Mouse (Mus musculus) embryo, embryonic 10 days (tissue): ENCODE measurements around the gene Klk1b5.
"Not testable (repeated sequence)": the region's sequence is repeated elsewhere in the genome, so short reads cannot be mapped to it uniquely, and the experiment has no call there.

Source experiments
- DNase-seq: peaks from one replicate; pipeline ENCODE4 v3.0.0-alpha.2; 2015; ENCODE audit warnings: low spot score

Klk1b5 gene

DNA sequence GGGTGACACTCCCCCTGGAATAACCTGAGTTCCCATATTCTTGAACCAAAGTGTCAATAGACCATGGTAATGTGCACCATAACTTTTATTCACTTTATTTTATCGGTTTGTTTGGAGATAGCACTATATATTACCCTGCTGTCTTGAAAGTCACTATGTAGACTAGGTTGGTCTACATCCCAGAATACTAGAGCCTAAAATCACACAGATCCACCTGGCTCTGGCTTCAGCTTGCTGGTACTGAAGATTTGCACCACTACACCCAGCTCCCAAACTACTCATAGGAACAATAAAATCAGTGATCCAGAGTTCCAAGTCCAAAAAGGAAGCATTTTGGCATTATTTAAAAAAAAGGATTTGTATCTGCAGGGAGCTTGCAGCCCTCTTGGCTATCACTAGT, at the start of gene Klk1b5:
Gene Klk1b5, plus strand, starts transcription at position 301 of the 400 bp plus-strand sequence.
- DNase-seq: no peak

DNA sequence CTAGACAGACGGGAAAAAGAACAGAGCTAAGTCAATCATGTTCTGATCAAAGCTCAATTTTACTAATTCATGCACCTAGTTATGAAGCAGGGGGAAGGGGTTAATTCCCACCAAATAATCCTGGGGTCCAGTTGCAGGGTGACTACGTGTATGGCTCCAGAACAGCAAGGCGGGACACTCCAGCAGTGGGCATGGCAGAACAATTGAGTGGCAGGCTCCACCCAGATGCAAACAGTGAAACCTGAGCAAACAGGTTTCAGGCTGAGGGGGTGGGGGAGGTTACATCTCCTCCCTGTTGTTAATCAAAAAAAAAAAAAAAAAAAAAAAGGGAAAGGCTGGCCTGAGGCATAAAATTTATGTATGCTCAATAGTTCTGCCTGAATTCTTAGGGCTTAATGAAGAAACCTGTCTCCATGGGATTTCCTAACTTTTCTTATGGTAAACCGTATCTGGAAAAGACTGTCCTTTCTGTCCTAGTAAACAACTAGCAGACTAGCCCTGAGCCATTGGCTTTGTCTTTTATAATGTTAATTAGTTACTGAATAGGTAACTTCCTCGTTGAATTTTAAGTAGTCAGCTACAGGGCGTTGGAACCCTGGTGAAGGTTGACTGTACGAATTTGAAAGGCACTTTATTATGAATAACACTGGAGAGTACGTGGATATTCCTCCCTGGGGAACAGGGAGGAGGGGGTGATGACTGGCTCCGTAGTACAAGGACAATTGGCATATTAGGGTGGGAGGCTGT, 36.3 kb upstream of the Klk1b5 start:
- DNase-seq: no peak

- not testable (repeated sequence) for DNase-seq
These were observed 29.2 kb upstream of the Klk1b5 start for GRCm38 (mm10) chr7:44186516-44186915.

GRCm38 (mm10) chr7:44187936-44188335, 27.8 kb upstream of the Klk1b5 start, which contains the start of gene Klk1b24:
Gene Klk1b24, plus strand, starts transcription at chr7:44188236.
- DNase-seq: not testable (repeated sequence)

GRCm38 (mm10) chr7:44193466-44193865, 22.3 kb upstream of the Klk1b5 start:
- not testable (repeated sequence) for DNase-seq

DNA sequence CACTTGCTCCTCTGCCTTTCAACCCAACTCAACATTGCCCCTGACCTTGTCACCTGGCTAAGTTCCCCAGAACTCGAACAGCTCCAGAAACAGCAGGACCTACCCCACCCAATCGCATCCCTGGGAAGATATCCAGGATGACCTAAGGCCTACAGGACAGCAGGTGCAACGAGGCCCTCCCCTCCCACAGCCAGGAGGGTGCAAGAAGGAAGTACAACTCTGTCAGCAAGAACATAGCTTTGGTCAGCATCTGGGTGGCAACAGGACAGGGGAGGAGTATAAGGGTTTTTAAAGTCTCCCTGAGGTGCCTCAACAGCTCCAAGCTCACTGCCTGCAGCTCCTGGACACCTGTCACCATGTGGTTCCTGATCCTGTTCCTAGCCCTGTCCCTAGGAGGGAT, 17.9 kb upstream of the Klk1b5 start, which contains the start of gene Klk1b3:
Gene Klk1b3, plus strand, starts transcription at position 301 of the 400 bp plus-strand sequence.
- DNase-seq: no peak

DNA sequence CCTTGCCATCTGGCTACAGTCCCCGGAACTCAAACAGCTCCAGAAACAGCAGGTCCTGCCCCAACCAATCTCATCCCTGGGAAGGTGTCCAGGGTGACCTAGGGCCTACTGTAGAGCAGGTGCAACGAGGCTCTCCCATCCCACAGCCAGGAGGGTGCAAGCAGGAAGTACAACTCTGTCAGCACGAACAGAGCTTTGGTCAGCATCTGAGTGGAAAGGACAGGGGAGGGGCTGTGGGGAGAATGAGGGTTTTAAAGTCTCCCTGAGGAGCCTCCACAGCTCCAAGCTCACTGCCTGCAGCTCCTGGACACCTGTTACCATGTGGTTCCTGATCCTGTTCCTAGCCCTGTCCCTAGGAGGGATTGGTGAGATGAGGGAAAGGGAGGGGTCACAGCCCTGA, 8.6 kb upstream of the Klk1b5 start, which contains the start of gene Klk1b4:
Gene Klk1b4, plus strand, starts transcription at position 301 of the 400 bp plus-strand sequence.
- DNase-seq: not testable (repeated sequence)

- no peak for DNase-seq
These were observed 7.4 kb upstream of the Klk1b5 start for GRCm38 (mm10) chr7:44208307-44208706.

DNA sequence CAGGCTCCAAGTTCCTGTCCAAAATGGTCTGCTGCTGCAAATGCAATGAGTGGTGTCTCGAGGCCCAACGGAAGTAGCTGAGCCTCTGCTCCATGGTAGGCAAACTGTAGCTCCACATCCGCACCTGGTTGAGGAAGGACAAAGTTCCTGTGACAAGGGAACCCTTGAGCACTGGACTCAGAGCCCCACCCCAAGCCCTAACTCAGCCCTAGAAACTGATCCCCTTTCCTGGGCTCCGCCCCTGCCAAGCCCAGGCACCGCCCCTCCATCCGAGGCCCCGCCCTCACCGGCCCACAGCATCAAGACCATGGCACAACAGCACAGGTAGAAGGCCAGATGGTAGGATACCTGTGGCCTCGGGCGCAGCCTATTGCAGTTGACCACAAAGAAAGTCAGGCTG, 5.9 kb downstream of the Klk1b5 start:
- DNase-seq: not testable (repeated sequence)

- DNase-seq: not testable (repeated sequence)
These were observed 6.6 kb downstream of the Klk1b5 start for GRCm38 (mm10) chr7:44222335-44222734.

- DNase-seq: no peak
These were observed 9.3 kb downstream of the Klk1b5 start, which contains the start of gene Klk1 for GRCm38 (mm10) chr7:44225076-44225475. Gene Klk1, plus strand, starts transcription at chr7:44225360.

- no peak for DNase-seq
These were observed 20.2 kb downstream of the Klk1b5 start, which contains the start of gene Gm36864 for GRCm38 (mm10) chr7:44235909-44236308. Gene Gm36864, plus strand, starts transcription at chr7:44236177.

- DNase-seq: no peak
These were observed 24.2 kb downstream of the Klk1b5 start for GRCm38 (mm10) chr7:44239913-44240312.

- no peak for DNase-seq
These were observed 25.0 kb downstream of the Klk1b5 start for GRCm38 (mm10) chr7:44240712-44241111.

DNA sequence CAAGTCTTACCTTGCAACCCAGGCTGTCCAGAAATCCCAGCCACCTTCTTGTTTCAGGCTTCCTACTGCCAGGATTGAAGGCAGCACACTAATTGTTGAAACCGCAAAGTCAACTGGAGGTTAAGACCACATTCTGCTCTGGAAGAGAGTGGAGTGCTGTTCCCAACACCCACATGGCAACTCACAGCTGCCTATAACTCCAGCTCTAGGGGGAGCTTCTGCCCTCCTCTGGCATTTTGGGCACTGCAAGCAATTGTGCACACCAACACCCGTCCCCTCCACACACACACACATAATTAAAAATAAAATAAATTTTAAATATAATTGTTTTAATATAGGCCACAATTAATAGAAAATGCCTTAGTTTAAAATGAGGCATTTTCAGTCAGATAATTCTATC, 25.4 kb downstream of the Klk1b5 start:
- peak; percentile 3 for DNase-seq

GRCm38 (mm10) chr7:44244080-44244479, 28.3 kb downstream of the Klk1b5 start:
- no peak for DNase-seq

DNA sequence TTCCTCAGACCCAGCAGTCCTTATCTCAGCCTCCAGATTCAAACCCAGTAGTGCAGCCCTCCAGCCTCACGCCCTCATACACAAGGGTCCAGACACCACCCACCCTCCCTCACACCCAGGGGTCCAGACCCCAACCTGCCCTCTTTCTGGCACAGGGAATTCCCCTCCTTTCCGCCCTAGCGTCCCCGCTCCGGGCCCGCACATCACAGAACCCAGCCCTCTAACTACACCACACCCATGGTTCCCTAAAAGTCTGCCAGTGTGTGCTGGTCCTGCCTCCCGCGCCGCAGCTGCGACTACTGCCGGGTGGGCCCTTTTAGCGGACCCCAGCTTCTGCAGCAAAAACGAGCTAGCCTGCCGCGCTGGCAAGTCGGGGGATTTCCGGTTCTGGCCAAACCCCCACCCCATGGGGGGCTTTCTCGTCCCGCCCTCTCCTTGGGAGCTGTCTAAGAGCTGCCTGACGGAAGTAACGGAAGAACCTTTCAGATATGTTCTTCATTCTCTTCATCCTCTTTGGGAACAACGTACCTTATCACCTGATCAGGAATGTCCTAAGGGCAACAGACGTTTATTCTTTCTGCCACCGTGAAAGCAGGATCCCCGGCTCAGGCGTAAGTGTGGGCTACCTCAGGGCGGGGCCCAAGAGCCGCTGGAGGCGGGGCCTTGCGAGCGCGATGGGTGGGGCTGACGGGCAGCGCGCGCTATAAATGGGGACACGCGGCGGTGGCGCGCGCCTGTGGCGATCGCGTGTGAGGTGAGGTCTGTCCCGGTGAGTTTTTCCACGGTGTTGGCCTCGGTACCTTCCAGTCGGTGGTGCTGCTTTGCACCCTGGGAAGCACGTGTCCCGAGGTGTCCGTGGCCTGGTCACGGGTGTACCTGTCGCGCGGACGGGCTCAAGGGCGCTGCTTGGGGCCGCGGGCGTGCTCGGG, 30.6 kb downstream of the Klk1b5 start, which contains the start of the genes 1700028J19Rik and 2410002F23Rik:
Gene 1700028J19Rik, minus strand, starts transcription at position 641 of the 929 bp plus-strand sequence.
Gene 2410002F23Rik, plus strand, starts transcription at position 668 of the 929 bp plus-strand sequence.
- DNase-seq: peak; percentile 88

DNA sequence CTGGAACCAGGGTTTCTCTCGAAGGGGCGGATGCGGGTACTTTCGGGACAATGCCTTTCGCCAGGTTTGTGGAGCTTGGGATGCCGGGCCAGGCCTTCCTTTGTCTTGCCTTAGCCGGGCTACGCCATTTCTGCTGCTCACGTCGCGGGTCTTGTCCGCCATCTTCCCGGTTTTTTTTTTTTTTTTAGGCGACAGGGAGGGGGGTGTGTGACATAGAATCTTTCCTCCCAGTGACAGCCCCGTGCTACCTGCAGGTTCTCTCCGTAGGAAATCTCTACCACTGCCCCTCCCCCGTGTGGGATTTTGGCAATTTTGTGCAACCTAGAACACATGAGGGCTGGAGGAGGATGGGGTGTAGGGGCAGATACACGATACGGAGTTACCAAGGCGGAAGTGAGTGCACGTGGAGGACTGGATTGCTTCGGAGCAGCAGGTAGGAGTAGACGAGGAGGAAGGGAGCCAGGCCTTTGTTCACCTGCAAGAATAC, 31.3 kb downstream of the Klk1b5 start:
- peak; percentile 43 for DNase-seq

GRCm38 (mm10) chr7:44247971-44248370, 32.2 kb downstream of the Klk1b5 start:
- no peak for DNase-seq

- DNase-seq: no peak
These were observed 33.5 kb downstream of the Klk1b5 start for GRCm38 (mm10) chr7:44249248-44249647.

DNA sequence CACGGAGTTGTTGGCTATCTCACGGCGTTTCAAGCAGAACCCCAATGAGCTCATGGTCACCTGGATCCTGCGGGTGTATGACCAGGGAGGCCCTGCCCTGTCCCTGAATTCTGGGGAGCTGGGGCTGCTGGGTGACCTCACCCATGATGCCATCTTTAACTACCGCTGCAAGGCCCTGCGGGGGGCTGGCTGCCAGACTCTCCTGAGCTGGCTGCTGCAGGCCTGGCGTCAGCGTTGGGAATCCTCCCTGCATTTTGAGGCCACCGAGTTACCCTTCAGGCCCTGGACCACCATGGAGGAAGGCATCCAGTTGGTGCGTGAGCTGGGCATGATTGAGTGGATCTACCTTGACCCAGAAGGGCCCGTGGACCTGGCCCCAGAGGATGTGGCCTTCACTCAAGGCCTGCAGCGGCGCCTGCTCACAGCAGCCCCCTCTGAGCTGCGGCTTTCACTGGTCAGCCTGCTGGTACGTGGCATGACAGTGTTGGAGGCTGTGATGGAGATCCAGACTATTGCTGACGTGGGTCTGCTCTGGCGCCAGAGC, 35.1 kb downstream of the Klk1b5 start:
- not testable (repeated sequence) for DNase-seq
